Mouse (Mus musculus) lung, adult 2 months (tissue): ENCODE data around the gene 1500011B03Rik. TPM values are rescaled to one million over a fixed set of nuclear protein-coding genes. Genes with fewer than 3 reads are reported as not detected.
A peak's percentile ranks its signal among the peaks of the same experiment; 100 is the strongest.
"Not testable (repeated sequence)": the region's sequence is repeated elsewhere in the genome, so short reads cannot be mapped to it uniquely, and the experiment has no call there.

Experiments used
- DNase-seq: peaks from one replicate; pipeline ENCODE4 v3.0.0; 2022
- H3K4me1 ChIP-seq: fragments of 200-500 bp; 2 replicates; pipeline ENCODE4 v1.6.1; 2011; ENCODE audit warnings: low read length; ENCODE audit not compliant: control insufficient read depth, insufficient read depth
- H3K4me3 ChIP-seq: fragments of 200-500 bp; replicated peaks from 2 replicates; pipeline ENCODE3; 2011; ENCODE audit warnings: low read depth, mild to moderate bottlenecking, control low read depth, low read length; ENCODE audit errors: extremely low read depth
- CTCF ChIP-seq: fragments of 200-500 bp; IDR thresholded peaks from 2 replicates; pipeline ENCODE4 v1.5.1; 2011; ENCODE audit warnings: mild to moderate bottlenecking, low read length, control low read depth; ENCODE audit not compliant: insufficient read depth
- POLR2A ChIP-seq: fragments of 200-500 bp; IDR thresholded peaks from 2 replicates; pipeline ENCODE4 v1.6.1; 2011; ENCODE audit warnings: low read depth, mild to moderate bottlenecking, control low read depth, low read length, borderline replicate concordance; ENCODE audit errors: extremely low read depth
- WGBS: fragments of 180-500 bp; shearing (Covaris S2); methylation state at CpG from one replicate; pipeline ENCODE4 v1.1.7; 2018; 5-methylcytosine and 5-hydroxymethylcytosine counted together
- polyA plus RNA-seq: library from polyadenylated mRNA; depleted of rRNA; stranded (reverse); fragments of >200 nt; gene quantifications from 2 replicates; pipeline ENCODE4 v1.2.3, GENCODE M21; 2012; rRNA removed

Gene 1500011B03Rik
- polyA plus RNA-seq = 16.7 and 26.0 TPM in 2 replicates

DNA sequence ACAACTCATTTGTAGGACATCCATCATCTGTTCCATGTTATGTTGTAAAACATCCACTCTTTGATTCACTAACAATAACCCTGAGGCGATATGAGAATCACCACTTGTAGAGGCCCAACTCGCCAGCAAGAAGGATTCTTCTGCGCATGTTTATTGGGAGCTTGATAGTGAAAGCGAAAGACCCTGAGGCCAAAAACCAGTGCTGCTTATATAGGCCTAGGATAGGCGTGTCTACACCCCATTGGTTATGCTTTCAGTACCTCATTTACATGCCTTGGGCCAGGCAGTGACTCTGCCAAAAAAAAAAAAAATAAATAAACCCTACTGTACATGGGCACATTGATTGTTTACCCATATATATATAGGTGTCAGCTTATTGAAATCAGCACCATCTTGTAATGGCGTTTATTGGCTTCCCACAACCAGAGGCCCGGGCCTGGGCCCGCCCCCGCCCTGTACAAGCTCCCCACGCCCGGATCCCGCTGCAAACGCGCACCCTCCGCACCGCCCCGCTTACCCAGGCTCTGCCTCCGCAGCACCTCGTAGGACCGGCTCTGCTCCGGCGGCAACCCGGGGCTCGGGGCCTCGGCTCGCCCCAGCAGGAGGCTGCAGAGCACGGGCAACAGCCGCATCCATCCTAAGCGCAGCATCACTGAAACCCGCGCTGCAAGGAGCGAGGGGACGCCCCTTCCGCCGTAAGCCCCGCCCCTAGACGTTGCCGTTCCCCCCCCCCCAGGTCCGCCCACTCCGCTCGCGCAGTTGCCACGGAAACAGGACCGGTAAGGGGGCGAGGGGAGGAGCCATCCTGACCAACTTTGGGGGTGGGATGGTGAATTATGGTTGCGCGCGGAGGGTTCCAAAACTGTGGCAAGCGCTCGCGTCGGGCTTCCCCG lies at the start of gene 1500011B03Rik:
Gene 1500011B03Rik, minus strand, starts transcription at position 673 of the 893 bp plus-strand sequence.
- peak; percentile 54 for DNase-seq
- 10% methylated on average over 53 of the region's 53 CpGs for WGBS
- Histone ChIP-seq H3K4me1 (no peaks in the 10 kb centered on the region; the same call in 1 of the 2 replicates), H3K4me3 (peak within 1 kb of the TSS; percentile 65)
- TF ChIP-seq CTCF (no peak), POLR2A (no peak)

GRCm38 (mm10) chr5:114865279-114865678 lies 42.0 kb upstream of the 1500011B03Rik start:
- WGBS = 79% methylated on average over 12 of the region's 12 CpGs
- no peak overlapping the region for H3K4me3 ChIP-seq
- no peak for DNase-seq
- TF ChIP-seq CTCF (no peak), POLR2A (no peak)
- H3K4me1 ChIP-seq = no peaks in the 10 kb centered on the region

- H3K4me3 ChIP-seq = no peak overlapping the region
- no peak for DNase-seq
- no peaks in the 10 kb centered on the region for H3K4me1 ChIP-seq
- 75% methylated on average over 7 of the region's 7 CpGs for WGBS
- no peak for TF ChIP-seq POLR2A
Observed at GRCm38 (mm10) chr5:114864813-114865212, 41.5 kb upstream of the 1500011B03Rik start.

DNA sequence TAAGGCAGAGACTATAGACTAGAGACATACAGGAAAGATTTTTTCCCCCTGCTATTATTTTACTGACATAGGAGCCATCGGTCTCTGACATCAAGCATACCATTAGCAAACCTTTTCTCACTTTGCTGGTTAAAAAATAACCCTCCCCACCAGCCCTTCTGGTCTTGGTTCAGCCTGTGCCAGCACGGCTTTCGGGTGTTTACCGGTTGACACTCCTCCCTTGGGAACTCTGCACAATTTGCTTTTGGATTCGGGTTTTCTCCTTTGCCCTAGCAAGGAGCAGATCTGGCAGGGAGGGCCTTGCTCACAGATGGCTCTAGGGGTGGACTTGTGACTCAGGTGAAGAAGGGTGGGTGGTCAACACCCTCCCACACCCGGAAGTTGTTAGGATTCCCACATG lies 38.5 kb upstream of the 1500011B03Rik start:
- 53% methylated on average over 6 of the region's 6 CpGs for WGBS
- TF ChIP-seq POLR2A (no peak), CTCF (no peak)

DNA sequence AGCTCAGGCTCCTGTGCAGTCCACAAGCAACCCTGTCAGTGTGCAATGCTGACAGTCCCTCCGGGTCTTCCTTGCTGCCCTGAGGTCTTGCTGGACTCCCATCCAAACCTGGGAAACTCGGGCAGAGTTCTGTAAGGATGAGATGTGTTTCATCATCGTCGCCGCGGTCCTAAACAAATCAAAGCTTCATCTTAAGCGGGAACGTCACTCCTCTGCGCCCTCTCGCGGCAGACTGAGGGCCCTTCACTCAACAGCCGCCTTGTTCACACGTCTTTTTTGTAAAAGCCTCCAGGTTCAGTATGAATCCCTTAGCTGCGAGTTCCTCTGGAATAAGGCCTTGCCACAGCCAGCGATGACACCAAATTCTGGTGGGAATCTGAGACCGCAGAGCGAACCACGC lies 36.0 kb upstream of the 1500011B03Rik start:
- peak; percentile 59 for DNase-seq
- TF ChIP-seq POLR2A (no peak), CTCF (peak; percentile 87)
- 3% methylated on average over 18 of the region's 18 CpGs for WGBS
- no peak overlapping the region for H3K4me3 ChIP-seq
- H3K4me1 ChIP-seq = no peaks in the 10 kb centered on the region

More for the DNA sequence above, 38.5 kb upstream of the 1500011B03Rik start:
- no peak for DNase-seq
- H3K4me1 ChIP-seq = no peaks in the 10 kb centered on the region
- H3K4me3 ChIP-seq = no peak overlapping the region

GRCm38 (mm10) chr5:114858582-114858981 lies 35.3 kb upstream of the 1500011B03Rik start, which contains the start of gene Gm9936:
Gm9936 (minus strand) TSS chr5:114858682.
- no peak for DNase-seq
- H3K4me1 ChIP-seq = no peaks in the 10 kb centered on the region
- 74% methylated on average over 12 of the region's 12 CpGs for WGBS
- H3K4me3 ChIP-seq = no peak within 1 kb of the TSS
- no peak for TF ChIP-seq CTCF
- no peak for TF ChIP-seq POLR2A

DNA sequence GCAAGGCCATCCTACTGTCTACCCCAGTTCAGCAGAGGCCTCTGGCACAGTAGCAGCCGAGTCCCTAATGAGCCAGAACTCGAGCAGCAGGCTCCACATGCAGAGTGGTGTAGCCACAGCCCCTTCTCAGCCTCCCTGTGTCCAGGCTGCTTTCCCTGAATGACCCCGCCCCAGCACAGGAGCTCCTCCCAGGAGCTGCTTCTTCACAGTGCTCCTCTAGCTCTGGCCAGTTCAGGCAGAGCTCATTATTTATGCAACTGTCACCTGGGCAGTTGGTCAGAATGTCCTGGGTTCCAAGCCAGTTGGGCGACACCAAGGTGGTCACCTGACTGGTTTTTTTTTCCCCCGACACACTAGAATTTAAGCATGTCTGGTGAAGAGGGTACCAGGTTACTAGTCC lies 30.1 kb upstream of the 1500011B03Rik start, which contains the start of gene 4930519G04Rik:
Gene 4930519G04Rik, plus strand, starts transcription at position 301 of the 400 bp plus-strand sequence.
- DNase-seq, H3K4me1 ChIP-seq, H3K4me3 ChIP-seq: not testable (repeated sequence)
- WGBS = 83% methylated on average over 3 of the region's 5 CpGs

- no peak overlapping the region for H3K4me3 ChIP-seq
- no peaks in the 10 kb centered on the region for H3K4me1 ChIP-seq
- 82% methylated on average over 20 of the region's 20 CpGs for WGBS
- no peak for TF ChIP-seq POLR2A
- no peak for TF ChIP-seq CTCF
- DNase-seq = no peak
Observed at GRCm38 (mm10) chr5:114851565-114852236, 28.4 kb upstream of the 1500011B03Rik start.

DNA sequence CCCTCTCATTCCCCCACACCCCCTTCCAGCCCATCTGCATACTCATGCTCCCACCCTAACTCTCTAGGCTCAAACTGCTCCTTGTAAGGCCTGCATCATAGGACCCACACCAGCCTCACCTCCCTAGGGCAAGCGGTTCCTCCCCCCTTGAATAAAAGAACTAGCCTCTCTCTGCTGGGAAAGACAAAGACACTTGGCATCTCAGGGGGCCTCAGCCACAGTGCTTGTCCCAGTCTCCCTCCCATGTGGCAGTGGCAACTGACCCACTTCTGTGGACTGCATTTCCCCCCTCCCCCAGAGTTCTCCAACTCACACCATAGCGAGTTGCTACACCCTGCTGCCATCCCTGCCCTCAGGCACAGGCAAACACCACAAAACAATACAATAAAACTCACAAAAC lies 21.1 kb upstream of the 1500011B03Rik start:
- not testable (repeated sequence) for H3K4me1 ChIP-seq, H3K4me3 ChIP-seq, DNase-seq
- WGBS = 81% methylated on average over 2 of the region's 2 CpGs

DNA sequence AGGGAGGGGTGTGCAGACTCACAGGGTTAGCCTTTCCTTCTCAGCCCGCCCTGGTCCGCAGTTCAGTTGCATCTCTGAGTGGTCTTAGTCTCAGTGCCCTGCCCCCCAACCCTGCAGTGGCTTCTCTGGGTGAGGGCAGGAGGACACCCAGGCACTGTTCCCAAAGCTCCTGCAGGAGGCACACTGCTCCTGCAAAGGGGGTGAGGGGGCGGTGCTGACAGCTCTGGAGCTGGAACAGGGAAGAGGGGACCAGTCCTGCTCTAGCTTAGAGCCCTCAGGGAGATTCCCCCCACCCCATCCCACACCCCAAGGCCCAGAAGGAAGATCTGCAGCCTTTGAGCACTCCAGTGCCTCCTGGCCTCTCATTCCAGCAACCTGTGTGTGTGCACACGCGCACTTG lies 19.4 kb upstream of the 1500011B03Rik start:
- 77% methylated on average over 5 of the region's 5 CpGs for WGBS
- H3K4me3 ChIP-seq = no peak overlapping the region
- no peaks in the 10 kb centered on the region for H3K4me1 ChIP-seq
- DNase-seq = no peak
- TF ChIP-seq POLR2A = no peak
- no peak for TF ChIP-seq CTCF

GRCm38 (mm10) chr5:114842155-114842554 lies 18.9 kb upstream of the 1500011B03Rik start:
- H3K4me3 ChIP-seq, DNase-seq, H3K4me1 ChIP-seq: not testable (repeated sequence)
- WGBS = 41% methylated on average over 3 of the region's 3 CpGs

DNA sequence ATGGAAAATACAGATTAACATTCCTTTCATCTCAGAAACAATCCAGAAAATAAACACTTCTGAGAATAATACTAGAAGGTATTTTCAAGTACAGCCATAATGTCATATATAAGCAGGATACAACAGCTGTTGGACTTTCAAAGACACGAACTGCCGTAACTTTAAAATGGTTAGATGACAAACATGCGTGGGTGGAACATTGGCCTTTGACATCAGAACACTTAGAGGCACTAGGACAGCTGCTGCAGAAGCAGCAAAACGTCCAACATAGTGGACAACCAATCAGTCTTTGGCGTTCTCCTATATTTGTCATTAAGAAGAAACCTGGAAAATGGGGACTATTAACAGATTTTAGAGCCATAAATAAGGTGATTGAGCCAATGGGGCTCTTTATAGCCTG lies 17.2 kb upstream of the 1500011B03Rik start:
- 63% methylated on average over 5 of the region's 5 CpGs for WGBS
- H3K4me1 ChIP-seq, H3K4me3 ChIP-seq, DNase-seq: not testable (repeated sequence)
